Mouse (Mus musculus) adrenal gland (tissue): Measurements from ENCODE around the gene Izumo4.

Source experiments
- intact Hi-C: fragments of 180-260 bp; cut with DNase I; formaldehyde crosslinking; loops from one replicate; pipeline ENCODE4 v1.15.1; 2025
- long read RNA-seq, 2 experiments: library from polyadenylated mRNA; unstranded; transcript quantifications; one replicate each; pipeline ENCODE4 v2.0.0; 2020; ENCODE audit warnings: borderline replicate concordance in 1 of 2; ENCODE audit not compliant: insufficient replicate concordance in 1 of 2

Gene Izumo4
- long read RNA-seq, experiment 1, partial matches to known transcripts, result 1 of 9 reads
- long read RNA-seq, experiment 1, other reads (novel, unspliced or antisense), result 8 of 9 reads
- long read RNA-seq, experiment 2, partial matches to known transcripts, result 0 of 5 reads
- long read RNA-seq, experiment 2, other reads (novel, unspliced or antisense), result 5 of 5 reads

DNA sequence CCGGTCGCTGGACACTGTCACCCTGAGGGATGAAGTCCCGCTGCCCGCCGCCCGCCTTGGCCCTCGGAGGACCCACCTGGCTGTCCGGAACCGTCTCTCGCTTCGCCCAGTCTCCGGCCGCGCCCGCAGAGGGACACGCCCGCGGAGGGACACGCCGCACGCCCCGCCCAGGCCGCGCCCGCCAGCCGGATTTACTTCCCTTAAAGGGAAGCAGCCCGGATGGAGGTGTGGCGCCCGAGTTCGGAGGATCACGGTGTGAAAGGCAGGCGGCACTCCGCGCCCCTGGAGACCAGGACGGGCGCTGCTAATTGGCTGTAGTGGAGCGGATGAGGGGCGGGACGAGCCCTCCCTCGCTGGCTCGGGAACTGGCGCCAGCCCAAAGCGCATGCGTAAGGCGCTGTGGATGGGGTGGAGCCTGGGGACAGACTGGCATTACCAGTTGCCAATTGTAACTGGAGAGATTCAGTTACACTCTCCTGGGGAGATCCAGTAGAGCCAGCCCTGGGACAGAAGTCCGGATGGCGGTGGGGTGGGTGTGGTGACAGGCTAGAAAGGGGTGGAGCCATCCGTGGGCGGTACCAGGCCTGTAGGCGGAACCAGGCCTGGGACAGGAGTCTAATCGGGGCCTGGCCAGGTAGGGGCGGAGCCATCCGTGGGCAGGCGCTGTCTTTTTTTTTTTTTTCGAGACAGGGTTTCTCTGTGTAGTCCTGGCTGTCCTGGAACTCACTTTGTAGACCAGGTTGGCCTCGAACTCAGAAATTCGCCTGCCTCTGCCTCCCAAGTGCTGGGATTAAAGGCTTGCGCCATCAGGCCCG lies at the start of gene Izumo4, which contains the start of gene Mob3a:
TSS of gene Izumo4 (plus strand) at position 464 of the 815 bp plus-strand sequence.
TSS of gene Mob3a (minus strand) at position 257 of the 815 bp plus-strand sequence.
- intact Hi-C loops, result loop anchor here (5.0 kb wide), 1 partner anchor 35 kb away; no protein-coding TSS in a partner anchor

- intact Hi-C loops, result no loop called here
These were observed 48.7 kb upstream of the Izumo4 start for GRCm38 (mm10) chr10:80653156-80653720.

DNA sequence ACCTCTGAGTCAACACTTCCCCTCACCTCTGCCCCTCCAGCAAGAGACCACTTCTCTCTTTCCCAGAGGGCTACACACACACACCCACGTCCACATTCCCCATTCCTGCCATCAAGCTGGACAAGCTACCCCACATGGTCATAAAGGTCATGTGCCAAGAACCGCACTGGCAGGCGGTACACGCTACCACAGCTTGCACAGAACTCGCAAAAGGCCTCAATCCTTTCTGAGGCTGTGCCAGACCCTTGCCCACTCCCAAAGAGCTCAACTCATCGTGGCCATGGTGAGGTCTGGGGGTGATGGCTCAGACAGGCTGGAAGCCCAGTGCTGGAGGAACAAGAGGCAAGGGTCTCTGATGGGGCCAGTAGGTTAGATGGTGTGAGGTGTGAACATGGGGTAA lies 47.1 kb upstream of the Izumo4 start:
- intact Hi-C loops, result loop anchor here (5.0 kb wide), 1 partner anchor 48 kb away; the partner anchor contains the start of gene Gm49322

DNA sequence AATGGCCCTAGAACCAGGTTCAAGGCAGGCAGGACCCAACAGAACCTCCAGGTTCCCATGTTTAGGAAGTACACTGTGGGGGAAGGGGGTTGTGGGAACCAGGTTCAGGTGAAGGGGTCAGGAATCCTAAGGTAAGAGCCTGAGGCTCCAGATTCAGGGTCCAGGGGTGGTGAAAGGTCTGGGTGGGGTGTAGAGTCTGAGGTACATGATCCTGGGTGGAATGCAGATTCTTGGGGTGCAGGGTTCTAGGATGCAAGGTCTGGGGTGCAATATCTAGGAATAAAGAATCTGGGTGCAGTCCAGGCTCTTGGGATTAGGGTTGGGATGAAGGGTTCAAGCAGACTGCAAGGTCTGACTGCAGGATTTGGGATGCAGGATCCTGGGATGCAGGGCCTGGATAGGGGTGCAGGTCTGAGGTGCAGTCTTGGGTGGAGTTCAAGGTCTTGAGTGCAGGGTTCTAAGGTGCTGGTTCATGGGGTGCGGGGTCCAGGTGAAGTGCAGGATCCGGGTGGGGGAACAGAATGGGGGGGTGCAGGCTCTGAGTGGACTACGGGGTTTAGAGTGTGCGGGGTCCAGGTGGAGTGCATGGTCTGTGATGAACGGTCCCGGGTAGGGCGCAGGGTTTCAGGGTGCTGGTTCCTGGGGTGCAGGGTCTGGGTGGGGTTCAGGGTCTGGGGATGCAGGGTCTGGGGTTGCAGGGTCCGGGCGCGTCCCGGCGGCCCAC lies 46.4 kb upstream of the Izumo4 start:
- intact Hi-C loops, result loop anchor here (5.0 kb wide), 1 partner anchor 48 kb away; the partner anchor contains the start of gene Gm49322

- intact Hi-C loops, result loop anchor here (5.0 kb wide), 1 partner anchor 49 kb away; the partner anchor contains the start of gene Gm49322
These were observed 45.7 kb upstream of the Izumo4 start for GRCm38 (mm10) chr10:80656130-80656862.

- intact Hi-C loops, result loop anchor here (5.0 kb wide), 1 partner anchor 50 kb away; the partner anchor contains the start of gene Gm49322
These were observed 44.9 kb upstream of the Izumo4 start, which contains the start of gene Btbd2 for GRCm38 (mm10) chr10:80656863-80657623. Gene Btbd2 (minus strand): TSS chr10:80657071.

- intact Hi-C loops, result loop anchor here (2.0 to 5.0 kb wide), 2 partner anchors 28 to 51 kb away; partner anchors contain the start of gene Gm49322
These were observed 43.7 kb upstream of the Izumo4 start for GRCm38 (mm10) chr10:80658194-80658840.

- intact Hi-C loops, result loop anchor here (2.0 to 5.0 kb wide), 2 partner anchors 28 to 52 kb away; partner anchors contain the start of gene Gm49322
These were observed 43.2 kb upstream of the Izumo4 start for GRCm38 (mm10) chr10:80658841-80659202.

- intact Hi-C loops, result loop anchor here (2.0 to 5.0 kb wide), 2 partner anchors 28 to 52 kb away; partner anchors contain the start of gene Gm49322
These were observed 42.8 kb upstream of the Izumo4 start for GRCm38 (mm10) chr10:80659213-80659612.

- intact Hi-C loops, result no loop called here
These were observed 40.8 kb upstream of the Izumo4 start for GRCm38 (mm10) chr10:80661149-80661548.

- intact Hi-C loops, result no loop called here
These were observed 38.3 kb upstream of the Izumo4 start for GRCm38 (mm10) chr10:80663485-80664196.

- intact Hi-C loops, result no loop called here
These were observed 37.6 kb upstream of the Izumo4 start for GRCm38 (mm10) chr10:80664197-80665015.

DNA sequence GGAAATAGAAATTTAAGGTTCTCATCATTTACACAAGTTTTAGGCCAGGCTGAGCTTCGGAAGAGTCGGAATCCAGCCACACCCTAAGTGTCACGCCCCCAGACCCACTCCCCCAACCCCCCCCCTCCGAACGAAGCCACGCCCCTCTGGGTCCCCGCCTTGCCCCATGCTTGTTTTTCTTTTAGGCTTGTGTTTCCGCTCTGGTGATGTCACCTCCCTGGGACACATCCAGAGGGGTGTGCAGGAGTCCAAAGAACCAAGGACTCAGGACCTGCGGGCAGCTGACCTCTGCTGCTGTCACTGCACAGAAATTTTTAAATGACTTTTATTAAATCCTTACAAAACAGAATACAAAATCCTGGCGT lies 37.0 kb upstream of the Izumo4 start:
- intact Hi-C loops, result no loop called here

- intact Hi-C loops, result no loop called here
These were observed 36.5 kb upstream of the Izumo4 start for GRCm38 (mm10) chr10:80665459-80665858.

DNA sequence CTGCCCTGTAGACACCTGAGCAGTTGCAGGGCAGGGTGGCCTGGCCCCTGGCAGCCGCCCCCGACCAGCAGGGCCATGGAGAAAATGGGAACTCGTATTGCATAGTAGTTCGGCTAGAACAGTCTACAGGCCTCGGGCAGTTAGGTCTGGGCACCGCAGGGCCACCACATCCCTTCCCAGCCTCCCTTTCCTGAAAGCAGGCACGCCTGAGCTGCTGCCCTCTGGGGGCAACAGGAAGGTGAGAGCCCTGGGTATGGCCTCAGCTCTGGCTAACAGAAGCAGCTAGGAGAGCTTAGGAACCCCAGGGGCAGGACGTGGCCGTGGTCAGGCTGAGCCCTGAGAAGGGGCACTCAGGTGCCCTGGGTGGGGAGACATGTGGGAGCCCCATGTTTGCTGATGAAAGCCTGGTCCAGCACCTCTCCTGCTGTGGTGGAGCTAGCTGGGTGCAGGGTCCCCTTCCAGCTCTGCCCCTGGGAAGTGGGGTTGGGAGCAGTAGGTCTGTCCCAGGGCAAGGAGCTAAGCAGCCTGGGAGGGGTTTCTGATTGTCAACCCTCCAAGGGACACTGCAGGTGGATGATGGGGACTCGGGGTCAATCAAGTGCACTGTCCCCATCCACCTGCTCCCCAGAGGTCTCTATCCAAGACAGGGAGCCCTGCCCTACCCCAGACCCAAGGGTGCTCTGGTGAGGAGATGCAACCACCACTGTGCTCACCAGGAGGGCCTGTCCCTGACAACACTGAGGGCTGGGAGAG lies 35.8 kb upstream of the Izumo4 start:
- intact Hi-C loops, result no loop called here

DNA sequence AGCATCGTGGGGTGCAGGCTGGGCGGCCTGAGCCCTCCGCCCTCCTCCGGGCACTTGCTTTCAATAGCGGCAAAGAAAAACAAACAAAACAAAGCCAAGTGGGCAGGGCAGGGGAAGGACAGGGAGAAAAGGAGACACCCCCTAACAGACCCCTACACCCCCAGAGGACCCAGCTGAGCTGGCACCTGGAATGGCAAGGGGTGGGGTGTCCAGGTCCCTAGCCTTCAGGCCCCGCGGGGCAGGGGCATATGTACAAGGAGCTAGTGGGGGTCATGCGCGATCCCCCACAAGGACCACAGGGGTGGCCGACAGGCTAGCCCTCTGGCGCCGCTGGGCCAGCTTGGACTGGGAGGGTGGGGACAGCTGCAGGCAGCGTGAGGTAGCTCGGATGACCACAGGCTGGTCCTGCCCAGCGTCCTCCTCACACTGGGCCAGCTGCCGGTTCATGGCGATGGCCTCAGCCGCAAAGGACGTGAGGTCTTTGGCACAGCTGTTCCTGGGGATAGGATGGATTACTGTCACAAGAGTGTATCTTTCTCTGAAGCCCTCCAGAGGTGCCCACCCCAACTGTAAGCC lies 35.1 kb upstream of the Izumo4 start:
- intact Hi-C loops, result no loop called here
